Mouse (Mus musculus) embryo, embryonic 11.5 days (tissue): ENCODE results near the gene Lrrc15.

Experiments
- DNase-seq: peaks from one replicate; pipeline ENCODE4 v3.0.0-alpha.2; 2012; ENCODE audit warnings: low read depth, low spot score

The Lrrc15 gene

DNA sequence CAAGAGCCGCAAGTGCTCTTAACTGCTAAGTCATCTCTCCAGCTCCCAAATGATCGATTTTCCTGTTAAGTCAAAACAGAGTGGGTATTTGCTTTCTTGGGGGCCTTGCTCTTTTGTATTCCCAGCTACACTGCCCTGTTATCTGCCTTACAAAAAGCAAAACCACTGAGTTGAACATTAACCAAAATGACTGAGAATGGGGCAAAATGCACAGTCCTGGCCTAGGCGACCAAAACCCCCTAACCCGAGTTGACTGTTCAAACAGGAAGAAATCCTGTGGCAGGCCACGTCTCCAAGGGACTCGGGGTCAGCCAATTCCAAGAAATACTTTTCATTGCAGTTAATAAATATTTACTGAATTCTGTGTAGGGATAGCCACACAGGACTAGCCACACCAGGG is 44.3 kb downstream of the Lrrc15 start:
- DNase-seq, result no peak

DNA sequence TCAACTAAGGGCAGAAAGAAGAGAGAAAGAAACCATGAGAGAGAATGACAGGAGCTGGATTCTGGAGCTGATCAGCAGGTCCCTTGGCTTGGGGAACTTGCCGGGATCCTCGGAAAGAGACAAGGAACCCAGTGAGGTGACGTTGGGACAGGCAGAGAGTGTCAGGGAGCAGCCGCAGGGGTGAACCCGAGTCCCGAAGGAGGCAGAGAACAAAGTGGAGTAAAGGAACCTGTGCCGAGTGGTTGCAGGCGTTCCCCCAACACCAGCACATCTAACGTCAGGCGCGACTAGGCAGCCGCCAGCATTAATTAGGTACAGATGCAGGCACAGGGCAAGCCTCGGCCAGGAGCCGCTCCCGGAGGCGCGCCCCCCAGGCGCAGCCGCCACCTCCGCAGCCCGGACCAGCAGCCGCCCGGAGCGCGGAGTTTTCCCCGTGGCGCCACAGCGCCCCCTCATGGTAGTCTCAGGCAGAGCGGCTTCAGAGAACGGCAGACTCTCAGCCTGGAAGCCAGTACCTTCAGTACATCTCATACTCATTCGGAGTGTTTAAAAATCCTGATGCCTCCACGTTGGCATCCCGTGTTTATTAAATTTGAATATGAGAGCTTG is 46.9 kb downstream of the Lrrc15 start:
- peak; percentile 82 for DNase-seq

DNA sequence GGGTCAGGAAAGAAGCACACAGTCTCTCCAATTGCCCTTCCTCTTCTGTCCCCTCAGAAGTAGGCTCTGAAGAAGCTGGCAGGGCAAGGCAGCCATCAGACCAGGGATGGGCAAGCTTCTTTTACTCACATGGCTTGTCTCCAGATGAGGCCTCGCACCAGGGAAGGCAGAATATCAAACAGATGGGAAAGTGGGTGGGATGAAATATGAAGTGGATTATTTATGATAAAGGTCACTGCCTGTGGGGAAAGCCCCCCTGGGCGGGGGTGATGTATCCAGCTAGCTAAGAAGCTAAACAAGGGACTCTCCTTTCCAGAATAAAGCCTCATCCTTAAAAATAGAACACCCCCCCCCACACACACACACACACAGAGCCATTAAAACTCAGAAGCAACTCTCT is 47.5 kb downstream of the Lrrc15 start:
- no peak for DNase-seq

DNA sequence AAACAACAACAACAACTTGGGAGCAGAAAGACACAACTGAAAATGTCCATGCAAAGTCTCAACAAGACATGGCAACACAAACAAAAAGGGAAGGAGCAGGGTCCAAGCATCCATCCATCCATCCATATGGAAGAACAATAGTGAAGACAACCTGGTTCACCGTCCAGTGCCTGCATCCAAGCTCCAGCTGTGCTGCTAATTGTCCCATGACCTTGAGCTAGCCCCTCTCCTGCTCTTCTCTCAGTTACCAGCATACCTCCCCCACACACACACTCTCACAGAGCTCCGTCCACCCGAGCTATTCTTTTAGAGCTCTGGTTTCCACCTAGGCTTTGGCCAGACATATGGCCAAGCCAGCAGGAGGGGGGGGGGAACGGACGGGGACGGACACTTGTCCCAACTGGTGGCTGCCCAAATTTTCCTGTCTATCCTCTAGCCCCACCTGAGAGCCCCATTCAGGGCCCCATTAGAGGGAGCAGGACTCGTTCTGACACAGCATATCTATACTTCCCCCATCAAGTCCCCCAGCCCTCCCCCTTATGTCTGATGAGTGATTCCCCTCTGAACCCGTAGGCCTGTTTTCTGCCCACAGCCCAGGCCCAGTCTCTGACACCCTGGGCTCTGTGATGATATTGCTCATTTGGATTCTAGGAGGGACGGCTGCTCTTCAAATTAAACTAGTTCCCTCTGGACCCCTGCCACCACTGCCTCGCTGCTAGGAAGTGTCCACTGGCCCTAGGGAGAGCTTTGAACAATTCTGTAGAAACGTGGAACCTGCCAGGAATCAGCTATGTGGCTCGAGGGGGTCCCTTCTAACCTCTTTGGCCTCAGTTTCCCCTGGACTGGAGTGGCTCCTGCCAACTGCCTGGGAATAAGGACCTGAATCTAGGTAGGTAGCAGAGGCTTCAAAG is 48.2 kb downstream of the Lrrc15 start:
- no peak for DNase-seq

DNA sequence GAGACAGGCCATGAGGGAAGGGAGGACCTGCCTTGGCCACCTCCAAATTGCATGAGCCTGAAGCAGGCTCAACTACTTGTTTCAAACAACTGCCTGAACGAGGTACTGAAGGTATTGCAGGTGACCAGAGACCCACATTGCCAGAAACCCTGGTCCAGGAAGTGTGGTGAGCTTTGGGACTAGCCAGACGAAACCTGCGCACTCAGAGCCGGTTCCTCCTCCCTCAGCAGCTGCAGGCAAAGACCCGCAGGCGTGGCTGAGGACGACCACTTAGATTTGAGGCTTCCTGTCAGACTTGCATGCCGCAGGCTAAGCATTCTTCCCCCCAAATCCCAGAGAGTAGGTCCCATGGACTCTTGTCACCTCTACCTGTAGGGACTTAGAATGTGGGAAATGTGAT is 49.0 kb downstream of the Lrrc15 start:
- DNase-seq, result no peak

- DNase-seq, result no peak
Observed at GRCm38 (mm10) chr16:30231882-30232604, 51.0 kb downstream of the Lrrc15 start.

GRCm38 (mm10) chr16:30227352-30227751 is 55.7 kb downstream of the Lrrc15 start:
- no peak for DNase-seq

DNA sequence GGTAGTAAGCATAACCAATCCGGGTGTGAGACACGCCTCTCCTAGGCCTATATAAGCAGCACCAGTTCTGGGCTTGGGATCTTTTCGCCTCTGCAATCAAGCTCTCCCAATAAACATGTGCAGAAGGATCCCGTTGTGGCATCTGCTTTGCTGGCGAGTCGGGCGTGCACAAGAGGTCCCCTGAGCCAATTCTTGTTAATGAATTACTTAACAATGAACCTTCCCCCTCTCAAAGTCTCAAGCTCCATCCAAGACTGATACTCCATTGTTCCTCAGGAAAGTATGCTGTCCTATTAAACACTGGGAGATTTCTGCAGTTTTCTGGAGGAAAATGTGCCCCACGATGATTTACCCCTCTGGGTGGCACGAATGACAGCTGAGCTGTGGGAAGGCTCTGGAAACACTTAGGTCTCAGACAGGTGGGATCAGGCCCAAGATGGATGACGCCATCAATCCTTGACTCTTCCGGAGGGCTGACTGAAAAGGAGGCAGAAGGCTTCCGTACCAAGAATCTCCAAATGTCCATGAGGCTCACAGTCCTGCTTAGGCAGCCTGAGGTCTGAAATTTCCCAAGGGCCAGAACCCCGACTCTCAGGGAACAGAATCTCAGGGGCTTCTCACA is 61.8 kb downstream of the Lrrc15 start:
- DNase-seq, result no peak
